In genomic region chr4:86858070-86858440, GRCm38 (mm10) we compare ENCODE assay signal across 8 mouse cellular contexts. TPM values are rescaled to one million over a fixed set of nuclear protein-coding genes. Genes with fewer than 3 reads are reported as not detected.
A peak's percentile ranks its signal among the peaks of the same experiment; 100 is the strongest.
DNase-seq lines count a peak whose midpoint lies in the region; ATAC-seq and TF ChIP-seq lines count a peak whose summit lies in the region.

No protein-coding gene starts in this region.

- H3K27me3 ChIP-seq in heart, adult 2 months (ENCODE audit: control insufficient read depth, insufficient read depth, low read length): no peaks in the 10 kb centered on the region
- H3K27me3 ChIP-seq in C2C12 (ENCODE audit: control insufficient read depth, insufficient read depth, insufficient read length): no peaks in the 10 kb centered on the region
- H3K27me3 ChIP-seq in embryonic facial prominence, embryonic 13.5 days: no peaks in the 10 kb centered on the region
- no peaks in the 10 kb centered on the region for H3K27me3 ChIP-seq in limb, embryonic 14.5 days (ENCODE audit: control insufficient read depth, insufficient read depth, low read length)
- H3K27me3 ChIP-seq in stomach, embryonic 16.5 days (ENCODE audit: control insufficient read depth, insufficient read depth, low read length): no peaks in the 10 kb centered on the region

- TF ChIP-seq POLR2A in heart, adult 2 months (IDR thresholded peaks at IDR 0.05; ENCODE audit: insufficient read depth, low read depth, low read length): no peak
- TF ChIP-seq POLR2A in limb, embryonic 14.5 days (IDR thresholded peaks at IDR 0.05; ENCODE audit: borderline replicate concordance, extremely low read depth, insufficient read depth, insufficient read length): no peak

- H3K4me1 ChIP-seq in heart, adult 2 months (ENCODE audit: control insufficient read depth, insufficient read depth, low read length): peaks cover 2% of the 10 kb centered on the region
- H3K4me1 ChIP-seq in embryonic facial prominence, embryonic 13.5 days: peaks cover 18% of the 10 kb centered on the region; the same call in 1 of the 2 replicates
- peaks cover 5% of the 10 kb centered on the region; the same call in 1 of the 2 replicates for H3K4me1 ChIP-seq in limb, embryonic 14.5 days (ENCODE audit: control insufficient read depth, insufficient read depth, low read length)
- peaks cover 5% of the 10 kb centered on the region for H3K4me1 ChIP-seq in stomach, embryonic 16.5 days (ENCODE audit: control insufficient read depth, insufficient read depth, low read length)

- H3K36me3 ChIP-seq in heart, adult 2 months (ENCODE audit: control insufficient read depth, insufficient read depth, low read length): peaks cover 18% of the 10 kb centered on the region
- peaks cover 33% of the 10 kb centered on the region for H3K36me3 ChIP-seq in C2C12 (ENCODE audit: control insufficient read depth, insufficient read depth)
- H3K36me3 ChIP-seq in embryonic facial prominence, embryonic 13.5 days: peaks cover 23% of the 10 kb centered on the region
- H3K36me3 ChIP-seq in limb, embryonic 14.5 days (ENCODE audit: control insufficient read depth, insufficient read depth, low read length): peaks cover 26% of the 10 kb centered on the region
- H3K36me3 ChIP-seq in stomach, embryonic 16.5 days (ENCODE audit: control insufficient read depth, insufficient read depth, low read length): peaks cover 22% of the 10 kb centered on the region

- no peak for DNase-seq in heart, adult 2 months
- no peak for DNase-seq in heart, adult 8-10 months (ENCODE audit: low spot score)
- DNase-seq in limb, embryonic 14.5 days (ENCODE audit: low spot score): no peak
- DNase-seq in left cerebral cortex, adult 8-10 months (ENCODE audit: low spot score in 2 of 2): no peak
- no peak for DNase-seq in yolk sac, embryonic 10.5 days (ENCODE audit: low spot score)

- H3K4me2 ChIP-seq in embryonic facial prominence, embryonic 13.5 days: peak overlapping the region; percentile 84
- peak overlapping the region; percentile 85 for H3K4me2 ChIP-seq in limb, embryonic 14.5 days (replicated peaks; ENCODE audit: low read depth, low read length, severe bottlenecking)
- H3K4me2 ChIP-seq in stomach, embryonic 16.5 days (ENCODE audit: low read depth, low read length): peak overlapping the region; percentile 83

- no peak overlapping the region; the same call in 1 of the 2 replicates for H3K9ac ChIP-seq in heart, adult 2 months (ENCODE audit: low read depth, low read length)
- peak overlapping the region; percentile 100 for H3K9ac ChIP-seq in embryonic facial prominence, embryonic 13.5 days
- H3K9ac ChIP-seq in limb, embryonic 14.5 days (ENCODE audit: low read depth, low read length, severe bottlenecking): peak overlapping the region; percentile 99
- peak overlapping the region; percentile 79 for H3K9ac ChIP-seq in stomach, embryonic 16.5 days (ENCODE audit: low read length)

- peak overlapping the region; percentile 97 for H3K27ac ChIP-seq in heart, adult 2 months
- 0 out of 2 replicates have a peak overlapping the region, but pooled peaks have one; percentile 96 for H3K27ac ChIP-seq in embryonic facial prominence, embryonic 13.5 days
- H3K27ac ChIP-seq in limb, embryonic 14.5 days (replicated peaks; ENCODE audit: low read depth, low read length): 0 out of 2 replicates have a peak overlapping the region, but pooled peaks have one; percentile 98
- no peak overlapping the region for H3K27ac ChIP-seq in stomach, embryonic 16.5 days (ENCODE audit: low read length)

- intact Hi-C loops in heart, adult 2 months (cut with DNase I): loop anchor here (10.0 kb wide), 1 partner anchor 243 kb away; the partner anchor contains the start of gene Haus6

- 58% methylated on average over 12 of the region's 12 CpGs for WGBS in heart, adult 2 months
- 55% methylated on average over 12 of the region's 12 CpGs for WGBS in embryonic facial prominence, embryonic 13.5 days
- 57% methylated on average over 12 of the region's 12 CpGs for WGBS in limb, embryonic 14.5 days
- WGBS in stomach, embryonic 16.5 days: 52% methylated on average over 12 of the region's 12 CpGs

- no peaks in the 10 kb centered on the region for H3K9me3 ChIP-seq in embryonic facial prominence, embryonic 13.5 days
- H3K9me3 ChIP-seq in limb, embryonic 14.5 days (ENCODE audit: control insufficient read depth, low read length): no peaks in the 10 kb centered on the region
- no peaks in the 10 kb centered on the region for H3K9me3 ChIP-seq in stomach, embryonic 16.5 days (replicated peaks; ENCODE audit: control insufficient read depth, low read length)

- no peak for TF ChIP-seq EP300 in heart, adult 2 months (IDR thresholded peaks at IDR 0.05; ENCODE audit: insufficient read depth, low read depth, low read length)

- peak overlapping the region; percentile 72 for H3ac ChIP-seq in C2C12 (ENCODE audit: control insufficient read depth, insufficient read length, low read depth)

- peaks cover 21% of the 10 kb centered on the region for H3K79me3 ChIP-seq in C2C12 (ENCODE audit: low read depth)

- TF ChIP-seq CTCF in heart, adult 2 months (IDR thresholded peaks at IDR 0.05): no peak
- TF ChIP-seq CTCF in C2C12 (IDR thresholded peaks at IDR 0.05; ENCODE audit: control insufficient read depth, insufficient read depth, insufficient read length): no peak

- ATAC-seq in embryonic facial prominence, embryonic 13.5 days (ENCODE audit: insufficient number of reproducible peaks, insufficient read depth, low FRiP score, low TSS enrichment, low read depth): no peak
- no peak for ATAC-seq in limb, embryonic 14.5 days (ENCODE audit: low FRiP score, low read depth)
- no peak for ATAC-seq in stomach, embryonic 16.5 days (ENCODE audit: insufficient read depth, low FRiP score)

- H3K4me3 ChIP-seq in heart, adult 2 months: peak overlapping the region; percentile 83
- peak overlapping the region; percentile 89 for H3K4me3 ChIP-seq in C2C12 (ENCODE audit: insufficient read depth, poor library complexity, severe bottlenecking)
- peak overlapping the region; percentile 96 for H3K4me3 ChIP-seq in embryonic facial prominence, embryonic 13.5 days
- peak overlapping the region; percentile 97 for H3K4me3 ChIP-seq in limb, embryonic 14.5 days (replicated peaks; ENCODE audit: low read length)
- H3K4me3 ChIP-seq in stomach, embryonic 16.5 days (replicated peaks; ENCODE audit: low read length): peak overlapping the region; percentile 98

- H3K79me2 ChIP-seq in heart, adult 2 months (replicated peaks; ENCODE audit: control insufficient read depth, insufficient read depth, low read length): no peaks in the 10 kb centered on the region
- peaks cover 26% of the 10 kb centered on the region for H3K79me2 ChIP-seq in C2C12 (ENCODE audit: control insufficient read depth, insufficient read depth)

TF ChIP-seq in C2C12, 6 proteins besides CTCF, POLR2A, EP300 and RAD21:
- no peak for TF ChIP-seq MYOG (IDR thresholded peaks at IDR 0.05; ENCODE audit: control insufficient read depth, extremely low read depth, insufficient read length)
- TF ChIP-seq MYOD1 (IDR thresholded peaks at IDR 0.05; ENCODE audit: control insufficient read depth, insufficient read length, low read depth): no peak
- TF ChIP-seq CEBPB (IDR thresholded peaks at IDR 0.05; ENCODE audit: low read depth): no peak
- no peak for TF ChIP-seq MAX (IDR thresholded peaks at IDR 0.05)

RNA-seq across cellular contexts. Expression of gene Rps6, which starts 0.8 kb away (rescaled TPM):
- total RNA-seq in heart, adult 2 months (2021): 100 to 1,000 TPM; 491 to 601 TPM
- polyA plus RNA-seq in heart, adult 2 months (2012; rRNA removed): 325 and 404 TPM in 2 replicates
- 100 to 1,000 TPM; 483 to 550 (median 520) TPM for total RNA-seq in heart, adult 8-10 months (2022)
- polyA plus RNA-seq in C2C12 (2012; fragmentation: generic; extraction: Trizol): 2,408 TPM
- 720 and 781 TPM in 2 replicates for polyA plus RNA-seq in embryonic facial prominence, embryonic 13.5 days (2015; fragmentation: Nextera tagmentation; extraction: Ambion mirVana)
- polyA plus RNA-seq in limb, embryonic 14.5 days (2012; rRNA removed): 1,562 and 2,024 TPM in 2 replicates
- polyA plus RNA-seq in limb, embryonic 14.5 days (2014; fragmentation: Nextera tagmentation; extraction: Ambion mirVana): 903 and 916 TPM in 2 replicates
- polyA plus RNA-seq in stomach, embryonic 16.5 days (2015; fragmentation: Nextera tagmentation; extraction: Ambion mirVana): 556 and 729 TPM in 2 replicates
- 100 to 1,000 TPM; 447 to 482 (median 465) TPM for total RNA-seq in left cerebral cortex, adult 8-10 months (2022)

RNA-seq across cellular contexts. Expression of gene Acer2, which starts 16.1 kb away (rescaled TPM):
- total RNA-seq in heart, adult 2 months (2021): 10 to 100 TPM; 16.4 to 17.9 TPM
- 25.6 and 32.7 TPM in 2 replicates for polyA plus RNA-seq in heart, adult 2 months (2012; rRNA removed)
- 10 to 100 TPM; 15.3 to 17.8 (median 17.6) TPM for total RNA-seq in heart, adult 8-10 months (2022)
- 0.08 TPM for polyA plus RNA-seq in C2C12 (2012; fragmentation: generic; extraction: Trizol)
- 18.1 and 19.2 TPM in 2 replicates for polyA plus RNA-seq in embryonic facial prominence, embryonic 13.5 days (2015; fragmentation: Nextera tagmentation; extraction: Ambion mirVana)
- polyA plus RNA-seq in limb, embryonic 14.5 days (2012; rRNA removed): 8.3 and 8.6 TPM in 2 replicates
- polyA plus RNA-seq in limb, embryonic 14.5 days (2014; fragmentation: Nextera tagmentation; extraction: Ambion mirVana): 15.9 and 19.4 TPM in 2 replicates
- polyA plus RNA-seq in stomach, embryonic 16.5 days (2015; fragmentation: Nextera tagmentation; extraction: Ambion mirVana): 22.5 and 24.2 TPM in 2 replicates
- total RNA-seq in left cerebral cortex, adult 8-10 months (2022): 10 to 100 TPM in 2 of 4 experiments, 1 to 10 TPM in 2; 6.5 to 11.5 (median 9.3) TPM
